In the genomic region with DNA sequence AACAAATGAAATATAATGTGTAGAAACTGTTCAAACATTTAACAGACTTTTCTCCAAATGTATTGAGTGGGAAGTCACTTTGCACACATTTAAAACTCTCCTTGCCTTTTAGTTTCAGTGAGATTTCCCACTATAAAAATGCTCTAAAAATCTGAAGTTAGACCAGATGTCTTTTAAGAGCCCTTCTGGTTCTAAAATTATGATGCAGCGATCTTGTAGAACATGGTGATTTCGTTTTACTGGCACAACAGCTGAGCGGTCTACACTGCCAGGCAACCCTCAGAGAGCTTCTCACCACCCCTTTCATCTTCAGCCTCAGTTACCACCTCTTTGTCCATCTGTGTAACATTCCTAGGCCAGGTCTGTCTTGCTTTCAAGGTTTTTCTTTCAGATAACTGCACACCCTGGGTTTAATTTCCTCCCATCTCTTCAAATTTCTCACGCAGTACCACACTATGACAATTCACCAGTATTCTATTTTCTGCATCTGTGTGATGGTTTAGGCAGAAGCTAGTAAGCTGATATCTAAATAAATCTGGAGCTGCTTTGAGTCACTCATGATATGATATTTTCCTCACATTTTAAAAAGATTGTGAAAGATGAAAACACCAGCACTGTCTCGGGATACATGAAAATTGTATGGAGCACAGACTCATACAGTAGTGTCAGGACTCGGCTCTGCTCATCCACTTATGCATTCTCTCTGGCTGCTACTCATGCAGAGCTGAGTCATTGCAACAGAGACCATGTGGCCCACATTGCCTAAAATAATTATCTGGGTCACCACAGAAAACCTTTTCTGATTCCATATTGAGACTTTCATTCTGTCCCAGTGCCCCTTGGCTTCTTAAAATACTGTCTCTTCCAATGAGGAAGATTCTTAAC, we compare ENCODE assay signal across 13 mouse cellular contexts. TPM values are rescaled to one million over a fixed set of nuclear protein-coding genes. Genes with fewer than 3 reads are reported as not detected.
A peak's percentile ranks its signal among the peaks of the same experiment; 100 is the strongest.
DNase-seq lines count a peak whose midpoint lies in the region; ATAC-seq and TF ChIP-seq lines count a peak whose summit lies in the region.
"Had no signal": no experiment of that assay in that cellular context is flagged by ENCODE, and none has a peak within 500 bp of the region (broad histone marks: within the 10 kb centered on the region; RNA-seq: fewer than 3 reads in every experiment).

No protein-coding gene starts in this region.

- no peak overlapping the region for H3K9ac ChIP-seq in stomach, postnatal 0 days (ENCODE audit: low read length)
- H3K9ac ChIP-seq: limb, embryonic 15.5 days; lung, embryonic 15.5 days; midbrain, embryonic 13.5 days had no signal

- peak; percentile 28 to 56 for DNase-seq in frontal cortex, adult 2 months (ENCODE audit: extremely low spot score in 1 of 2, low spot score in 1 of 2)
- DNase-seq in frontal cortex, postnatal 10 days (ENCODE audit: low spot score in 2 of 2), result no peak
- DNase-seq in right cerebral cortex, adult 2 months (ENCODE audit: low spot score in 2 of 2), result peak; percentile 38 to 44
- DNase-seq in right cerebral cortex, postnatal 14 days, result no peak
- DNase-seq in left cerebral cortex, adult 18-20 months (ENCODE audit: low spot score in 2 of 2), result peak; percentile 7 to 25
- DNase-seq in stomach, postnatal 0 days (ENCODE audit: low spot score), result no peak
- no peak for DNase-seq in natural killer cell, adult 2 months (ENCODE audit: low spot score in 2 of 2)
- DNase-seq: gastrocnemius, postnatal 36 days; heart, postnatal 10 days had no signal

- no peak overlapping the region for H3K4me3 ChIP-seq in stomach, postnatal 0 days (ENCODE audit: low read depth, low read length)
- H3K4me3 ChIP-seq: limb, embryonic 15.5 days; lung, embryonic 15.5 days; midbrain, embryonic 13.5 days had no signal

- no peak for ATAC-seq in stomach, postnatal 0 days (ENCODE audit: low FRiP score, low TSS enrichment)
- ATAC-seq in monocyte, adult 5-6 weeks (replicated peaks; ENCODE audit: insufficient number of reproducible peaks, low FRiP score, low TSS enrichment, poor library complexity, severe bottlenecking), result no peak
- ATAC-seq: midbrain, embryonic 13.5 days had no signal

- no peak overlapping the region for H3K4me2 ChIP-seq in stomach, postnatal 0 days (replicated peaks; ENCODE audit: low read depth)
- H3K4me2 ChIP-seq: limb, embryonic 15.5 days; lung, embryonic 15.5 days; midbrain, embryonic 13.5 days had no signal

- 75% methylated on average over 6 of the region's 6 CpGs for WGBS in stomach, postnatal 0 days

- H3K36me3 ChIP-seq in stomach, postnatal 0 days (ENCODE audit: control insufficient read depth, insufficient read depth, low read length), result no peaks in the 10 kb centered on the region
- H3K36me3 ChIP-seq: limb, embryonic 15.5 days; lung, embryonic 15.5 days; midbrain, embryonic 13.5 days had no signal

- TF ChIP-seq EP300 in stomach, postnatal 0 days (optimal IDR thresholded peaks at IDR 0.05), result no peak

- H3K9me3 ChIP-seq in stomach, postnatal 0 days (ENCODE audit: control insufficient read depth, low read length), result no peaks in the 10 kb centered on the region
- H3K9me3 ChIP-seq: limb, embryonic 15.5 days; lung, embryonic 15.5 days; midbrain, embryonic 13.5 days had no signal

- H3K27ac ChIP-seq in stomach, postnatal 0 days (replicated peaks), result no peak overlapping the region
- H3K27ac ChIP-seq: limb, embryonic 15.5 days; lung, embryonic 15.5 days; midbrain, embryonic 13.5 days had no signal

- no peaks in the 10 kb centered on the region for H3K4me1 ChIP-seq in stomach, postnatal 0 days (replicated peaks; ENCODE audit: control insufficient read depth, insufficient read depth)
- H3K4me1 ChIP-seq: limb, embryonic 15.5 days; lung, embryonic 15.5 days; midbrain, embryonic 13.5 days had no signal

- TF ChIP-seq CTCF in stomach, postnatal 0 days (IDR thresholded peaks at IDR 0.05; ENCODE audit: low read depth), result no peak

- no peaks in the 10 kb centered on the region for H3K27me3 ChIP-seq in stomach, postnatal 0 days (ENCODE audit: control insufficient read depth, insufficient read depth, low read length)
- H3K27me3 ChIP-seq: limb, embryonic 15.5 days; lung, embryonic 15.5 days; midbrain, embryonic 13.5 days had no signal

RNA-seq across cellular contexts. Expression of a gene that starts 39.4 kb away (rescaled TPM):
- polyA plus RNA-seq in frontal cortex, adult 2 months (2012; rRNA removed), result 57.7 and 66.1 TPM in 2 replicates
- 10 to 100 TPM; 69.4 to 78.6 TPM for total RNA-seq in left cerebral cortex, adult 18-20 months (2021)
- 0.36 and 0.58 TPM in 2 replicates for polyA plus RNA-seq in stomach, postnatal 0 days (2015; fragmentation: Nextera tagmentation; extraction: Ambion mirVana)
- not detected in 3 replicates for total RNA-seq in monocyte, adult 5-6 weeks (2017)

Comparison
In these comparisons a context has a peak if more than half of its experiments do, and no peak if none do; other contexts are left out.
1. DNase-seq: peak in frontal cortex, adult 2 months (2 of 2), right cerebral cortex, adult 2 months (2 of 2) and left cerebral cortex, adult 18-20 months (2 of 2); none in frontal cortex, postnatal 10 days (0 of 2), right cerebral cortex, postnatal 14 days (single experiment), stomach, postnatal 0 days (single experiment) and natural killer cell, adult 2 months (0 of 2).
2. RNA of a gene that starts 39.4 kb away (total RNA-seq): 69.4 to 78.6 TPM in left cerebral cortex, adult 18-20 months; not detected in monocyte, adult 5-6 weeks; every median in the first group is over 10 times any median in the second.